Mouse (Mus musculus) adrenal gland, adult 10 weeks (tissue): ENCODE results near the gene Scml2. TPM values are rescaled to one million over a fixed set of nuclear protein-coding genes. Genes with fewer than 3 reads are reported as not detected.

Experiments
- polyA plus RNA-seq: library from polyadenylated mRNA; stranded (reverse); fragments of 350-450 nt; fragmentation: Illumina TruSeq; extraction: RNeasy Lipid Tissue Mini Kit (QIAGEN cat#74804); gene quantifications from one replicate; pipeline ENCODE4 v1.2.3, GENCODE M21; 2014; ENCODE audit warnings: low read depth, low replicate concordance

Scml2 gene
- 2.2 TPM for polyA plus RNA-seq

DNA sequence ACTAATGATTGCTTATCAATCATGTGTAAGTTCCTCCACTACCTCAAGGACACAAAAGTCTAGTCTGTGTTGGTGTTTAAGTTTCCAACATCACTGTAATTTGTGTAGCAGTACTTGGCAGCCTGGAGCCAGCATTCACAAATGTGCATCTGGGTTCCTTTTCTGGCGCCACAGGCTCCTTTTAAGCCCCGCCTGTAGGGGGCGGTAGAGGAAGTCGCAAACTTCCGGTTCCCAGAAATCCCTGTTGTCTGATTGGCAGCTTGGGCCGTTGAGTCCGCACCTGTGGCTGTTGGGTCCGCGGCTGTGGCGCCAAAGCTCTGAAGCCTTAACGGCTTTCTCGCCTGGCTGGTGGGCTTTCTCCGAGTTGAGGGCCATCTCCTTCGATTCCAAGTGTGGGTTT lies at the start of gene Scml2:
TSS of gene Scml2 (plus strand) at position 301 of the 400 bp plus-strand sequence.

DNA sequence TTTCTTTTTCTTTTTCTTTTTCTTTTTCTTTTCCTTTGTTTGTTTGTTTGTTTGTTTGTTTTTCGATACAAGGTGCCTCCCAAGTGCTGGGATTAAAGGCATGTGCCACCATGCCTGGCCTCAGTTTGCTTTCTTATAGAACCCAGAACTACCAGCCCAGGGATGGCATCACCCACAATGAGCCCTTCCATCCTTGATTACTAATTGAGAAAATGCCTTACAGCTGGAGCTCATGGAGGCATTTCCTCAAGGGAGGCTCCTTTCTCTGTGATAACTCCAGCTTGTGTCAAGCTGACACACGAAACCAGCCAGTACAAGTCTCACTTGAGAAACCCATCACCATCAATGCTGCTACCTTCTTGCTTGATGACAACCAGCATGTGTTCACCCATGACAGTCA lies 170.2 kb downstream of the Scml2 start, which contains the start of gene Gm15262:
TSS of gene Gm15262 (plus strand) at position 301 of the 400 bp plus-strand sequence.

Other genes with a start within 250 kb of the Scml2 start
- not detected for gene Gja6, start 210.1 kb upstream of the Scml2 start, polyA plus RNA-seq
- 35.9 TPM for gene Cdkl5, start 122.5 kb upstream of the Scml2 start, polyA plus RNA-seq
- gene Gm15262, start 170.3 kb downstream of the Scml2 start, polyA plus RNA-seq, result not detected